Mouse (Mus musculus) ES-Bruce4 (cell line): Measurements from ENCODE around the gene Edf1.

Source experiments
- CTCF ChIP-seq: IDR thresholded peaks from one replicate; pipeline ENCODE4 v1.8.1; 2011; ENCODE audit warnings: low read depth, low read length
- EP300 ChIP-seq: IDR thresholded peaks from 2 replicates; pipeline ENCODE4 v1.6.1; 2011; ENCODE audit warnings: low read depth, low read length; ENCODE audit not compliant: insufficient read depth
- POLR2A ChIP-seq: IDR thresholded peaks from one replicate; pipeline ENCODE4 v1.8.1; 2011; ENCODE audit warnings: low read length; ENCODE audit not compliant: insufficient read depth

GRCm38 (mm10) chr2:25582466-25583119 lies 24.9 kb downstream of the Edf1 start:
- TF ChIP-seq EP300 (no peak), POLR2A (no peak), CTCF (no peak)
